Mouse (Mus musculus) kidney, postnatal 0 days (tissue): ENCODE data around the gene Gstp3. TPM values are rescaled to one million over a fixed set of nuclear protein-coding genes. Genes with fewer than 3 reads are reported as not detected.

Experiments
- ATAC-seq: fragments of 200-750 bp; cut with Nextera tagmentation; replicated peaks from 2 replicates; pipeline ENCODE4 v1.8.0; 2017; ENCODE audit warnings: low read depth, moderate number of reproducible peaks, moderate TSS enrichment, moderate library complexity; ENCODE audit not compliant: low FRiP score
- DNase-seq: peaks from one replicate; pipeline ENCODE4 v3.0.0-alpha.2; 2016; ENCODE audit warnings: low spot score
- H3K27ac ChIP-seq: fragments of 300-500 bp; sonication (generic); 2 replicates; pipeline ENCODE4 v1.5.1; 2014; ENCODE audit warnings: mild to moderate bottlenecking
- H3K27me3 ChIP-seq: fragments of 300-500 bp; sonication (generic); 2 replicates; pipeline ENCODE4 v1.6.1; 2014; ENCODE audit warnings: low read length, mixed read lengths; ENCODE audit not compliant: insufficient read depth
- H3K36me3 ChIP-seq: fragments of 300-500 bp; sonication (generic); 2 replicates; pipeline ENCODE4 v1.6.1; 2014; ENCODE audit warnings: low read length, mixed read lengths; ENCODE audit not compliant: insufficient read depth
- H3K4me1 ChIP-seq: fragments of 300-500 bp; sonication (generic); replicated peaks from 2 replicates; pipeline ENCODE4 v1.6.1; 2014; ENCODE audit warnings: antibody characterized with exemption, low read length, mixed read lengths; ENCODE audit not compliant: insufficient read depth
- H3K4me2 ChIP-seq: fragments of 300-500 bp; sonication (generic); 2 replicates; pipeline ENCODE4 v1.6.1; 2014; ENCODE audit warnings: mild to moderate bottlenecking, low read length, moderate library complexity, mixed read lengths
- H3K4me3 ChIP-seq: fragments of 300-500 bp; sonication (generic); replicated peaks from 2 replicates; pipeline ENCODE4 v1.5.1; 2014; ENCODE audit warnings: low read depth, low read length
- H3K9ac ChIP-seq: fragments of 300-500 bp; sonication (generic); 2 replicates; pipeline ENCODE4 v1.6.1; 2014; ENCODE audit warnings: low read depth, low read length
- H3K9me3 ChIP-seq: fragments of 300-500 bp; sonication (generic); replicated peaks from 2 replicates; pipeline ENCODE4 v1.6.1; 2016; ENCODE audit warnings: low read length, inconsistent platforms, mixed read lengths
- CTCF ChIP-seq: IDR thresholded peaks from 2 replicates; pipeline ENCODE4 v1.5.1; 2016; ENCODE audit warnings: antibody characterized with exemption, low read depth, mild to moderate bottlenecking, moderate library complexity
- WGBS: fragments of 180-500 bp; shearing (Covaris S2); extraction: QIAGEN DNeasy Blood & Tissue Kit; methylation state at CpG from one replicate; pipeline ENCODE4 v1.1.7; 2014; 5-methylcytosine and 5-hydroxymethylcytosine counted together
- polyA plus RNA-seq: library from polyadenylated mRNA; unstranded; fragments of >200 nt; fragmentation: Nextera tagmentation; extraction: Ambion mirVana; gene quantifications from 2 replicates; pipeline ENCODE4 v1.2.1, GENCODE M21; 2015

Gstp3 gene
- polyA plus RNA-seq, 1 experiment from 2014 or later, result not detected

GRCm38 (mm10) chr19:4055947-4056693, 3.2 kb downstream of the Gstp3 start:
- Histone ChIP-seq H3K4me1 (peaks cover 4% of the 10 kb centered on the region; the same call in 1 of the 2 replicates), H3K4me3 (no peak overlapping the region), H3K36me3 (no peaks in the 10 kb centered on the region), H3K9ac (no peak overlapping the region), H3K27me3 (no peaks in the 10 kb centered on the region), H3K27ac (no peak overlapping the region), H3K9me3 (no peaks in the 10 kb centered on the region), H3K4me2 (no peak overlapping the region)
- no peak for TF ChIP-seq CTCF
- DNase-seq, result peak; percentile 31
- ATAC-seq, result peak; percentile 40
- 53% methylated on average over 15 of the region's 15 CpGs for WGBS

- Histone ChIP-seq H3K36me3 (no peaks in the 10 kb centered on the region), H3K4me1 (peaks cover 4% of the 10 kb centered on the region; the same call in 1 of the 2 replicates), H3K9ac (no peak overlapping the region), H3K27me3 (no peaks in the 10 kb centered on the region), H3K27ac (no peak overlapping the region), H3K4me2 (no peak overlapping the region), H3K9me3 (no peaks in the 10 kb centered on the region), H3K4me3 (no peak overlapping the region)
- TF ChIP-seq CTCF, result no peak
- WGBS, result 63% methylated on average over 8 of the region's 8 CpGs
- ATAC-seq, result no peak
- no peak for DNase-seq
Observed at GRCm38 (mm10) chr19:4055216-4055946, 4.0 kb downstream of the Gstp3 start.

GRCm38 (mm10) chr19:4054613-4055012, 4.8 kb downstream of the Gstp3 start:
- H3K27me3 ChIP-seq, result no peaks in the 10 kb centered on the region
- no peak for ATAC-seq
- H3K4me1 ChIP-seq, result peaks cover 4% of the 10 kb centered on the region; the same call in 1 of the 2 replicates
- no peak overlapping the region for H3K27ac ChIP-seq
- WGBS, result 89% methylated on average over 5 of the region's 5 CpGs
- H3K9ac ChIP-seq, result no peak overlapping the region
- no peak overlapping the region for H3K4me2 ChIP-seq
- H3K4me3 ChIP-seq, result no peak overlapping the region
- DNase-seq, result no peak
- H3K36me3 ChIP-seq, result no peaks in the 10 kb centered on the region
- no peak for TF ChIP-seq CTCF
- no peaks in the 10 kb centered on the region for H3K9me3 ChIP-seq

- H3K27me3 ChIP-seq, result no peaks in the 10 kb centered on the region
Observed at GRCm38 (mm10) chr19:4052516-4053030, 6.8 kb downstream of the Gstp3 start.

GRCm38 (mm10) chr19:4051741-4052515, 7.4 kb downstream of the Gstp3 start:
- H3K27me3 ChIP-seq, result no peaks in the 10 kb centered on the region
- WGBS, result 48% methylated on average over 10 of the region's 10 CpGs
- no peaks in the 10 kb centered on the region for H3K36me3 ChIP-seq
- peak; percentile 94 for TF ChIP-seq CTCF
- H3K4me3 ChIP-seq, result no peak overlapping the region
- ATAC-seq, result no peak
- H3K9ac ChIP-seq, result no peak overlapping the region
- DNase-seq, result peak; percentile 69
- H3K27ac ChIP-seq, result no peak overlapping the region
- H3K9me3 ChIP-seq, result no peaks in the 10 kb centered on the region
- H3K4me2 ChIP-seq, result no peak overlapping the region
- H3K4me1 ChIP-seq, result peaks cover 4% of the 10 kb centered on the region; the same call in 1 of the 2 replicates

More at GRCm38 (mm10) chr19:4052516-4053030, 6.8 kb downstream of the Gstp3 start:
- H3K36me3 ChIP-seq, result no peaks in the 10 kb centered on the region
- H3K4me1 ChIP-seq, result peaks cover 4% of the 10 kb centered on the region; the same call in 1 of the 2 replicates
- DNase-seq (no peak), ATAC-seq (no peak)
- H3K9me3 ChIP-seq, result no peaks in the 10 kb centered on the region
- H3K4me2 ChIP-seq, result no peak overlapping the region
- TF ChIP-seq CTCF, result no peak
- no peak overlapping the region for H3K4me3 ChIP-seq
- H3K9ac ChIP-seq, result no peak overlapping the region
- WGBS, result 70% methylated on average over 5 of the region's 5 CpGs
- H3K27ac ChIP-seq, result no peak overlapping the region

GRCm38 (mm10) chr19:4051016-4051415, 8.4 kb downstream of the Gstp3 start:
- Histone ChIP-seq H3K4me3 (no peak overlapping the region), H3K4me2 (no peak overlapping the region), H3K36me3 (no peaks in the 10 kb centered on the region), H3K9ac (no peak overlapping the region), H3K27me3 (no peaks in the 10 kb centered on the region), H3K9me3 (no peaks in the 10 kb centered on the region), H3K4me1 (peaks cover 3% of the 10 kb centered on the region; the same call in 1 of the 2 replicates), H3K27ac (no peak overlapping the region)
- TF ChIP-seq CTCF, result no peak
- DNase-seq (no peak), ATAC-seq (no peak)
- WGBS, result 92% methylated on average over 5 of the region's 5 CpGs
